Mouse (Mus musculus): ENCODE results near the gene Pram1. TPM values are rescaled to one million over a fixed set of nuclear protein-coding genes. Genes with fewer than 3 reads are reported as not detected.
"Not testable (repeated sequence)": the region's sequence is repeated elsewhere in the genome, so short reads cannot be mapped to it uniquely, and the experiment has no call there.

Gene Pram1
- 1.9 and 3.6 TPM in 2 replicates for polyA plus RNA-seq (2012; ENCODE audit: insufficient read depth, low replicate concordance)

- H3K4me1 ChIP-seq: peaks cover 67% of the 10 kb centered on the region
- peak within 1 kb of the TSS; percentile 80 for H3K4me3 ChIP-seq (replicated peaks)
- H3K27me3 ChIP-seq (replicated peaks): no peaks in the 10 kb centered on the region
- TF ChIP-seq FLI1 (IDR thresholded peaks at IDR 0.05; ENCODE audit: low read length): no peak
- no peak for TF ChIP-seq GATA1 (IDR thresholded peaks at IDR 0.05; ENCODE audit: borderline replicate concordance, low read length)
- H3K36me3 ChIP-seq (replicated peaks; ENCODE audit: low read length): peaks cover 70% of the 10 kb centered on the region
- no peaks in the 10 kb centered on the region for H3K9me3 ChIP-seq
Measured at GRCm38 (mm10) chr17:33637516-33638276, at the start of gene Pram1. Pram1 (plus strand) TSS chr17:33638056.

- Histone ChIP-seq H3K9me3 (peaks cover 15% of the 10 kb centered on the region), H3K27me3 (replicated peaks) (peaks cover 4% of the 10 kb centered on the region), H3K4me1 (no peaks in the 10 kb centered on the region; the same call in 1 of the 2 replicates), H3K36me3 (replicated peaks; ENCODE audit: low read length) (peaks cover 37% of the 10 kb centered on the region), H3K4me3 (replicated peaks) (no peak overlapping the region)
- TF ChIP-seq FLI1 (IDR thresholded peaks at IDR 0.05; ENCODE audit: low read length) (no peak), GATA1 (IDR thresholded peaks at IDR 0.05; ENCODE audit: borderline replicate concordance, low read length) (no peak)
Measured at GRCm38 (mm10) chr17:33597271-33597670, 40.6 kb upstream of the Pram1 start.

GRCm38 (mm10) chr17:33598506-33598905 lies 39.4 kb upstream of the Pram1 start:
- no peaks in the 10 kb centered on the region; the same call in 1 of the 2 replicates for H3K4me1 ChIP-seq
- H3K9me3 ChIP-seq: peaks cover 15% of the 10 kb centered on the region
- no peak overlapping the region for H3K4me3 ChIP-seq (replicated peaks)
- no peak for TF ChIP-seq GATA1 (IDR thresholded peaks at IDR 0.05; ENCODE audit: borderline replicate concordance, low read length)
- TF ChIP-seq FLI1 (IDR thresholded peaks at IDR 0.05; ENCODE audit: low read length): no peak
- H3K36me3 ChIP-seq (replicated peaks; ENCODE audit: low read length): peaks cover 33% of the 10 kb centered on the region
- no peaks in the 10 kb centered on the region for H3K27me3 ChIP-seq (replicated peaks)

- Histone ChIP-seq H3K27me3 (replicated peaks) (no peaks in the 10 kb centered on the region), H3K4me3 (replicated peaks) (no peak overlapping the region), H3K9me3 (peaks cover 23% of the 10 kb centered on the region), H3K36me3 (replicated peaks; ENCODE audit: low read length) (peaks cover 37% of the 10 kb centered on the region), H3K4me1 (peaks cover 9% of the 10 kb centered on the region)
- TF ChIP-seq GATA1 (IDR thresholded peaks at IDR 0.05; ENCODE audit: borderline replicate concordance, low read length) (no peak), FLI1 (IDR thresholded peaks at IDR 0.05; ENCODE audit: low read length) (no peak)
Measured at GRCm38 (mm10) chr17:33599836-33600475, 37.9 kb upstream of the Pram1 start.

- no peaks in the 10 kb centered on the region for H3K27me3 ChIP-seq (replicated peaks)
- peaks cover 41% of the 10 kb centered on the region for H3K36me3 ChIP-seq (replicated peaks; ENCODE audit: low read length)
- no peak for TF ChIP-seq GATA1 (IDR thresholded peaks at IDR 0.05; ENCODE audit: borderline replicate concordance, low read length)
- TF ChIP-seq FLI1 (IDR thresholded peaks at IDR 0.05; ENCODE audit: low read length): no peak
- peaks cover 15% of the 10 kb centered on the region for H3K4me1 ChIP-seq
- no peak overlapping the region for H3K4me3 ChIP-seq (replicated peaks)
- peaks cover 26% of the 10 kb centered on the region for H3K9me3 ChIP-seq
Measured at GRCm38 (mm10) chr17:33600831-33601230, 37.0 kb upstream of the Pram1 start.

- TF ChIP-seq FLI1 (IDR thresholded peaks at IDR 0.05; ENCODE audit: low read length): no peak
- TF ChIP-seq GATA1 (IDR thresholded peaks at IDR 0.05; ENCODE audit: borderline replicate concordance, low read length): no peak
- no peaks in the 10 kb centered on the region for H3K27me3 ChIP-seq (replicated peaks)
- peaks cover 26% of the 10 kb centered on the region for H3K9me3 ChIP-seq
- no peak overlapping the region for H3K4me3 ChIP-seq (replicated peaks)
- H3K36me3 ChIP-seq (replicated peaks; ENCODE audit: low read length): peaks cover 41% of the 10 kb centered on the region
- H3K4me1 ChIP-seq: peaks cover 26% of the 10 kb centered on the region
Measured at GRCm38 (mm10) chr17:33601947-33602346, 35.9 kb upstream of the Pram1 start.

GRCm38 (mm10) chr17:33607273-33607672 lies 30.6 kb upstream of the Pram1 start:
- TF ChIP-seq FLI1 (IDR thresholded peaks at IDR 0.05; ENCODE audit: low read length) (no peak), GATA1 (IDR thresholded peaks at IDR 0.05; ENCODE audit: borderline replicate concordance, low read length) (no peak)
- Histone ChIP-seq H3K9me3 (peaks cover 11% of the 10 kb centered on the region), H3K27me3 (replicated peaks) (no peaks in the 10 kb centered on the region), H3K4me1 (peaks cover 52% of the 10 kb centered on the region), H3K36me3 (replicated peaks; ENCODE audit: low read length) (peaks cover 15% of the 10 kb centered on the region), H3K4me3 (replicated peaks) (peak overlapping the region; percentile 71)

- H3K4me1 ChIP-seq: peaks cover 42% of the 10 kb centered on the region
- TF ChIP-seq FLI1 (IDR thresholded peaks at IDR 0.05; ENCODE audit: low read length): no peak
- no peak for TF ChIP-seq GATA1 (IDR thresholded peaks at IDR 0.05; ENCODE audit: borderline replicate concordance, low read length)
Measured at GRCm38 (mm10) chr17:33610548-33610947, 27.3 kb upstream of the Pram1 start.

GRCm38 (mm10) chr17:33613726-33614125 lies 24.1 kb upstream of the Pram1 start:
- H3K9me3 ChIP-seq: peaks cover 12% of the 10 kb centered on the region
- H3K27me3 ChIP-seq (replicated peaks); H3K4me3 ChIP-seq (replicated peaks): not testable (repeated sequence)
- peaks cover 14% of the 10 kb centered on the region for H3K4me1 ChIP-seq
- peaks cover 10% of the 10 kb centered on the region for H3K36me3 ChIP-seq (replicated peaks; ENCODE audit: low read length)

More at GRCm38 (mm10) chr17:33610548-33610947, 27.3 kb upstream of the Pram1 start:
- peaks cover 12% of the 10 kb centered on the region for H3K9me3 ChIP-seq
- peaks cover 12% of the 10 kb centered on the region for H3K36me3 ChIP-seq (replicated peaks; ENCODE audit: low read length)
- no peaks in the 10 kb centered on the region for H3K27me3 ChIP-seq (replicated peaks)
- no peak overlapping the region for H3K4me3 ChIP-seq (replicated peaks)

GRCm38 (mm10) chr17:33627281-33627680 lies 10.6 kb upstream of the Pram1 start:
- no peaks in the 10 kb centered on the region for H3K27me3 ChIP-seq (replicated peaks)
- TF ChIP-seq FLI1 (IDR thresholded peaks at IDR 0.05; ENCODE audit: low read length) (no peak), GATA1 (IDR thresholded peaks at IDR 0.05; ENCODE audit: borderline replicate concordance, low read length) (no peak)
- no peak overlapping the region for H3K4me3 ChIP-seq (replicated peaks)
- H3K4me1 ChIP-seq: peaks cover 40% of the 10 kb centered on the region
- peaks cover 24% of the 10 kb centered on the region for H3K36me3 ChIP-seq (replicated peaks; ENCODE audit: low read length)
- no peaks in the 10 kb centered on the region for H3K9me3 ChIP-seq

Measured in megakaryocyte, embryonic 14.5 days (primary cell).